Mouse (Mus musculus) ES-CJ7 (cell line): Measurements from ENCODE around the gene Hectd4.
"Not testable (repeated sequence)": the region's sequence is repeated elsewhere in the genome, so short reads cannot be mapped to it uniquely, and the experiment has no call there.

ENCODE experiments used
- DNase-seq: peaks from one replicate; pipeline ENCODE4 v3.0.0; 2011; ENCODE audit warnings: low read depth, low spot score

Gene Hectd4

GRCm38 (mm10) chr5:121206540-121206939 lies 13.5 kb upstream of the Hectd4 start:
- no peak for DNase-seq

- no peak for DNase-seq
These were observed 13.0 kb upstream of the Hectd4 start for GRCm38 (mm10) chr5:121206984-121207383.

- no peak for DNase-seq
These were observed 10.0 kb upstream of the Hectd4 start for GRCm38 (mm10) chr5:121209755-121210600.

GRCm38 (mm10) chr5:121210601-121210924 lies 9.5 kb upstream of the Hectd4 start:
- no peak for DNase-seq

DNA sequence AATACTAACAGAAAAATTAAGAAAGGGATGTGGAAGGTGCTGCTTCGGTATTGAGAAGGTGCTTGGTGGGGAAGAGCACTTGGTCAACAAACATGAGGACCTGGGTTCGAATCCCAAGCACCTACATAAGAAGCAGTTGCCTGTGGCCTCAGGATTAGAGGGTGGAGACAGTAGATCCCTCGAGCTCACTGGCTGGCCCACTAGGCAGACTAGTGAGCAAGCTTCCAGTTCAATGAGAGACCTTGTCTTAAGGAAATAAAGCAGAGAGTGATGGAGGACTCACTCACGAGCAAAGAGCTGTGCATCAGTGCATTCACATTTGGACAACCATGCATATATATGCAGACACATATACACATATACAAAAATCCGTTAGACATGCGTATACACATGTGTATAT lies 7.9 kb upstream of the Hectd4 start:
- no peak for DNase-seq

GRCm38 (mm10) chr5:121214707-121215106 lies 5.3 kb upstream of the Hectd4 start:
- DNase-seq, result no peak

DNA sequence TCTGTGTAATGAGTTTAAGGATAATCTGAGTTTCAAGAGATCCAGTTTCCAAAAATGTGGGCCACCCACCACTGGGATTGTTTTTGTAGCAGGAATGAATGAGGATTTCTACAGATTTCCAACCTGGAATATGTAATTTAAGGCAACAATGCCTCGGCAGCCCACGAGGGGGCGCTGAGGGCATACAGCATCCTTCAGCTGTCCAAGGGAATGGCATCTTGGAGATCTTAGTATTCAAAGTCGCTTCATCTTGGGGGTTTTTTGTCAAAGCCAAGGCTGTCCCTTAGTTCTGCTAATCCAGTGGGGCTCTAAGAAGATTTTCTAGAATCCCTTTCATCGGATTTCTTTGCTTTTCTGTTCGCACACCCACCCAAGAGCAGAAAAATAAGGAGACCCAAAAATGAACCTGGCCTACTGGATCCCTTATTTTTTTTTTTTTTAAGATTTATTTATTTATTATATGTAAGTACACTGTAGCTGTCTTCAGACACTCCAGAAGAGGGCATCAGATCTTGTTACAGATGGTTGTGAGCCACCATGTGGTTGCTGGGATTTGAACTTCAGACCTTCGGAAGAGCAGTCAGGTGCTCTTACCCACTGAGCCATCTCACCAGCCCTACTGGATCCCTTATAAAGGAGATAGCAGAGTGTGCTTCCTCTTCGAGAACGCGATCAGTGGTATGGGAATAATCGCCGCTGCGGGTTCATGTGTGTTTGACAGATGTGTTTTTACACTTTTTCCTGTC lies 4.5 kb upstream of the Hectd4 start:
- DNase-seq, result peak; percentile 73

- DNase-seq, result no peak
These were observed 3.9 kb upstream of the Hectd4 start for GRCm38 (mm10) chr5:121216126-121216446.

DNA sequence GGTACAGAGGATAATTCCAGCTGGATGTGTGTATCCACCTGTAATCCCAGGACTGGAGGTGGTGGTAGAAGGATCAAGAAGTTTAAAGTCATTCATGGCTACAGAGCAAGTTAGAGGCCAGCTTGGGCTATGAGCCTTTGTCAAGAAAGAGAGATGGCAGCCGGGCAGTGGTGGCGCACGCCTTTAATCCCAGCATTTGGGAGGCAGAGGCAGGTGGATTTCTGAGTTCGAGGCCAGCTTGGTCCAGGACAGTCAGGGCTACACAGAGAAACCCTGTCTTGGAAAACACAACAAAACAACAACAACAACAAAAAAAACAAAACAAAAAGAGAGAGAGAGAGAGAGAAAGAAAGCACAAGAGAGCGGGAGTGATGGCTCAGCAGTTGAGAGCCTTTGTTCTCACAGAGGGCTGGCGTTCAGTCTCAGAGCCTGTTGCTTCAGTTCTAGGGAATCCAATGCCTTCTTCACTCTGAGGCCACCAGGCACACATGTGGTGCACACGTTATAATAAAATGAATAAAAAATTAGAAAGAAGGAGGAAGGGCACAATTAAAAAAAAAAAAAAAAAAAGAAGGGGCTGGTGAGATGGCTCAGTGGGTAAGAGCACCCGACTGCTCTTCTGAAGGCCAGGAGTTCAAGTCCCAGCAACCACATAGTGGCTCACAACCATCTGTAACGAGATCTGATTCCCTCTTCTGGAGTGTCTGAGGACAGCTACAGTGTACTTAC lies 3.3 kb upstream of the Hectd4 start:
- DNase-seq, result not testable (repeated sequence)

DNA sequence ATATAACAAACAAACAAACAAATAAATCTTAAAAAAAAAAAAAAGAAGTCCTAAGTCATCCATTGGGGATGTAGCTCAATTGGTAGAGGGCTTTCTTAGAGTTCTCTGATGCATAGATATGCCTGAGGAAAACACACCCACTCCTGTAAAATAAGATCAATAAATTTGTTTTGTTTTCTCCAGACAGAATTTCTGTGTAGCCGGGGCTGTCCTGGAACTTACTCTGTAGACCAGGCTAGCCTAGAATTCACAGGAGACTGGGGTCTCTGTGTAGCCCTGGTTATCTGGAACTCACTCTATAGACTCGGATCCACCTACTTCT lies 2.7 kb upstream of the Hectd4 start:
- no peak for DNase-seq

DNA sequence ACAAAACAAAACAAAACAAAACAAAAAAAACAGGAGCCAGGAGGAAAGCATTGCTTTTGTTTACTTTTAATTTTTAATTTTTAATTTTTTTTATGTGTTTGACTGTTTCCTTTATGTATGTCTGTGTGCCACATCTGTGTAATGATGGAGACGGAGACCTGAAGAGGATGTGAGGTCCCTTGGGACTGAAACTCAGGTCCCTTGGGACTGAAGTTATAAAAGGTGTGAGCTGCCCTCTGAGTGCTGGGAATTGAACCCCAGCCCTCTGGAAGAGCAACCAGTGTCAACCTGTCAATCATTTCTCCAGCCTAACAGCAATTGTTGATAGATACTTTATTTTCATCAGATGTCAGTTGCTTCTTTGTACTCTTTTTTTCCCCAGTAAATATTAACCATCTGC lies 829 bp upstream of the Hectd4 start:
- no peak for DNase-seq

GRCm38 (mm10) chr5:121220732-121221301 lies 798 bp downstream of the Hectd4 start:
- peak; percentile 44 for DNase-seq

DNA sequence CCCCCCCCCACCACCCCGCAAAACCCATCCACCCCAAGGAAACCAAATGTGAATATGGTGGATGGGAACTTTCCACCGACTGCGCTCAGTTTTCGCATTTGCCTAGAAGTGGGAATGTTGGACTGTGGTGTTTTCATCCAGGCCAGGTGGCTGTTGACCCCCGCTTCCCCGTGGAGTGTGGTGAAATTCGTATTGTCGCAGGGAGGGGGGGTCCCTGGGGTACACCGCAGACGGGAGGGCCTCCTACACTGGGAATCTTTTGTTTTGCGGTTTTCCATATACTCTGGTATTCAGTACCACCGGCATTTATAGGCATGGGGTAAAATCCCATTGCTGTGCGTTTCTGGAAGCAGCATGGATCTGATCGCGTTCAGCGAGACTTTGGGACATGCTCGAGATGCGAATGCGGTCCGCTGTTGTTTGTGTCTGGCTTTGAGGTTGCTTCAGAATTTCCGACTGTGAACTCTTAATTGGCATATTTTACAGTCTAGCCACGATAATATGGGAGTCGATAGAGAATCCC lies 1.4 kb downstream of the Hectd4 start:
- DNase-seq, result no peak

DNA sequence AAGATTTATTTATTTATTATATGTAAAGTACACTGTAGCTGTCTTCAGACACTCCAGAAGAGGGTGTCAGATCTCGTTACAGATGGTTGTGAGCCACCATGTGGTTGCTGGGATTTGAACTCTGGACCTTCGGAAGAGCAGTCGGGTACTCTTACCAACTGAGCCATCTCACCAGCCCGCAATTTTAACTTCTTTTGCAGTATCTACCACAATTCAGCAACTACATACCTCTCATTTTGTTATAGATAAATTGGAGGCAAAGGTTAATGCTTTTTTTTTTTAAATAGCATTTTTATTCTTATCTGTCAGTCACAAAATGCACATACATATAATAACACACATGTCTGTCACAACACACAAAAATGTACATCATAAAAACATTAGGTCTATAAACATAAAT lies 4.0 kb downstream of the Hectd4 start:
- DNase-seq, result not testable (repeated sequence)

DNA sequence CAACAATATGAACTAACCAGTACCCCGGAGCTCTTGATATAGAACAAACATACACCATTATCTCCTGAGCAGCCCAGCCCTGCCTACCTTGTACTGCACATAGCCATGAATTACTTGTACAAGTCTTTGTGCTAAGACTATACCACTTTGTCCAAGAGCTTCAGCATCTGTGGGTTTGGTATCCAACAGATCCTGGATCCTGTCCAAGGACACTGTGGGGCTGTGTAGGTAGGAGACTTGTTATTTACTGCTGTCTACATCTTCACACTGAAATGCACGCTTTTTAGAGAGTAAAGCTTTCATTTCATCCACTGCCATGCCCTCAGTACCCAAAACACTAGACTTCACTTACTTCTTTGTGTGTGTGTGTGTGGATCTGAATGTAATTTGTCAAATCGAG lies 4.8 kb downstream of the Hectd4 start:
- no peak for DNase-seq

- DNase-seq, result no peak
These were observed 5.8 kb downstream of the Hectd4 start for GRCm38 (mm10) chr5:121225854-121226253.

GRCm38 (mm10) chr5:121226406-121226805 lies 6.4 kb downstream of the Hectd4 start:
- DNase-seq, result no peak

- DNase-seq, result no peak
These were observed 6.8 kb downstream of the Hectd4 start for GRCm38 (mm10) chr5:121226845-121227244.

DNA sequence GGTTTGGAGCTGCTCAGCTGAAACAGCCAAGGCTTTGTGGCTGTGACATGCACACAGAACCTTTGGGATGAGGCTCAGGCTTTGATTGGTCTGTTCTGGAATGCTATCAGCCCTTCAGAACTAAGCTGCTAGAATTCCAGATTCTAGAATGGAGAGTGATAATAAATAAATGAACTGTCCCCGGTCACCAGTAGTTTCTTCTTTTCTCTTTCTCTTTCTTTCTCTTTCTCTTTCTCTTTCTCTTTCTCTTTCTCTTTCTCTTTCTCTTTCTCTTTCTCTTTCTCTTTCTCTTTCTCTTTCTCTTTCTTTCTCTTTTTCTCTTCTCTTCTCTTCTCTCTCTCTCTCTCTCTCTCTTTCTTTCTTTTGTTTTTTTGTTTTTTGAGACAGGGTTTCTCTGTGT lies 7.3 kb downstream of the Hectd4 start:
- DNase-seq, result not testable (repeated sequence)

DNA sequence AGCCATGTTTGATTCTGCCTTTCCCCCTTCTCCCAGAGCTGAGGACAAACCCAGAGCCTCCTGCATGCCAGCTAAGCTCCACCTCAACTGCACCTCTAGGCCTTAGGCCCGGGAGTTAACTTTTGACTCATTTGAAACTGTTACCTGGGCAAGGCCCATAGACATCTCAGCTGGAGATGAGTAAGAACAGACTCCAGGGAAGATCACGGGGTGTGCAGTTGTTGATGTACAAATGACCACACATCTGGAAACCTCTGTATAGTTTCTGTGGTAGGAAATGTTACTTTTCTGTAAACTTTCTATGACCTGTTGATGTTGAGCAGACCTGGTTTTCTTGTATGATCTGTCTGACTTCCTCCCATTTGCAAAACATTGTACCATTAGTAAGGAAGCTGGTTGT lies 9.2 kb downstream of the Hectd4 start:
- no peak for DNase-seq

DNA sequence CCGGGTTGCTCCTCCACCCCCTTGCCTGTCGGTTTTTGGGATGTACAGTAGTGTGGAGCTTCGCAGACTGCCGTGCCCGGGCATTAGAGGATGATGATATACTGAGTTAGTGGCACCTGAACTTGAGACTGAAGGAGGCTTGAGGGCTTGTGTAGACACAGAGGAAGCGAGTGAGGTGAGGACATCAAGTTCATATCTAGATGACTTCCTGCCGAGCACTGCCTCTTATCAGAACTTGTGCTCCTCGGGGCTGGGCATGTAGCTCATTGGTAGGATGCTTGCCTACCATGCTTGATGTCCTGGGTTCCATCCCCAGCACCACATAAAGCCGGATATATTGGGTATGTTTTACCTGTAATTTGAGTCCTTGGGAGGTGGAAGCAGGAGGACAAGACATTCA lies 10.8 kb downstream of the Hectd4 start:
- no peak for DNase-seq

GRCm38 (mm10) chr5:121232789-121233188 lies 12.8 kb downstream of the Hectd4 start:
- DNase-seq, result no peak
